Mouse (Mus musculus) kidney, embryonic 14.5 days (tissue): ENCODE data around the gene Bckdha. TPM values are rescaled to one million over a fixed set of nuclear protein-coding genes. Genes with fewer than 3 reads are reported as not detected.

Experiments used
- ATAC-seq: fragments of 200-750 bp; cut with Nextera tagmentation; 2 replicates; pipeline ENCODE4 v1.8.0; 2017; ENCODE audit warnings: moderate number of reproducible peaks, mild to moderate bottlenecking, moderate TSS enrichment, moderate library complexity; ENCODE audit not compliant: low FRiP score, low TSS enrichment
- H3K27ac ChIP-seq: fragments of 300-500 bp; sonication (generic); 2 replicates; pipeline ENCODE4 v1.5.1; 2014; ENCODE audit warnings: low read depth, mild to moderate bottlenecking, low read length, moderate library complexity, mixed read lengths
- H3K27me3 ChIP-seq: fragments of 300-500 bp; sonication (generic); 2 replicates; pipeline ENCODE4 v1.6.1; 2014; ENCODE audit warnings: mild to moderate bottlenecking, low read length; ENCODE audit not compliant: control insufficient read depth, insufficient read depth
- H3K36me3 ChIP-seq: fragments of 300-500 bp; sonication (generic); 2 replicates; pipeline ENCODE4 v1.6.1; 2014; ENCODE audit warnings: low read length, mixed read lengths; ENCODE audit not compliant: control insufficient read depth, insufficient read depth
- H3K4me1 ChIP-seq: fragments of 300-500 bp; sonication (generic); 2 replicates; pipeline ENCODE4 v1.6.1; 2014; ENCODE audit warnings: low read length, mixed read lengths; ENCODE audit not compliant: control insufficient read depth, insufficient read depth
- H3K4me2 ChIP-seq: fragments of 300-500 bp; sonication (generic); replicated peaks from 2 replicates; pipeline ENCODE4 v1.6.1; 2014; ENCODE audit warnings: low read depth, mild to moderate bottlenecking, low read length
- H3K4me3 ChIP-seq: fragments of 300-500 bp; sonication (generic); 2 replicates; pipeline ENCODE4 v1.5.1; 2014; ENCODE audit warnings: mild to moderate bottlenecking, low read length
- H3K9ac ChIP-seq: fragments of 300-500 bp; sonication (generic); 2 replicates; pipeline ENCODE4 v1.6.1; 2014; ENCODE audit warnings: low read depth, mild to moderate bottlenecking, low read length, moderate library complexity
- H3K9me3 ChIP-seq: fragments of 300-500 bp; sonication (generic); 2 replicates; pipeline ENCODE4 v1.6.1; 2016; ENCODE audit warnings: low read length; ENCODE audit not compliant: control insufficient read depth
- WGBS: fragments of 180-500 bp; shearing (Covaris S2); extraction: QIAGEN DNeasy Blood & Tissue Kit; methylation state at CpG from one replicate; pipeline ENCODE4 v1.1.7; 2014; 5-methylcytosine and 5-hydroxymethylcytosine counted together
- polyA plus RNA-seq: library from polyadenylated mRNA; unstranded; fragments of >200 nt; fragmentation: Nextera tagmentation; extraction: Ambion mirVana; gene quantifications from 2 replicates; pipeline ENCODE4 v1.2.1, GENCODE M21; 2014

Bckdha gene
- polyA plus RNA-seq = 60.6 and 69.6 TPM in 2 replicates

DNA sequence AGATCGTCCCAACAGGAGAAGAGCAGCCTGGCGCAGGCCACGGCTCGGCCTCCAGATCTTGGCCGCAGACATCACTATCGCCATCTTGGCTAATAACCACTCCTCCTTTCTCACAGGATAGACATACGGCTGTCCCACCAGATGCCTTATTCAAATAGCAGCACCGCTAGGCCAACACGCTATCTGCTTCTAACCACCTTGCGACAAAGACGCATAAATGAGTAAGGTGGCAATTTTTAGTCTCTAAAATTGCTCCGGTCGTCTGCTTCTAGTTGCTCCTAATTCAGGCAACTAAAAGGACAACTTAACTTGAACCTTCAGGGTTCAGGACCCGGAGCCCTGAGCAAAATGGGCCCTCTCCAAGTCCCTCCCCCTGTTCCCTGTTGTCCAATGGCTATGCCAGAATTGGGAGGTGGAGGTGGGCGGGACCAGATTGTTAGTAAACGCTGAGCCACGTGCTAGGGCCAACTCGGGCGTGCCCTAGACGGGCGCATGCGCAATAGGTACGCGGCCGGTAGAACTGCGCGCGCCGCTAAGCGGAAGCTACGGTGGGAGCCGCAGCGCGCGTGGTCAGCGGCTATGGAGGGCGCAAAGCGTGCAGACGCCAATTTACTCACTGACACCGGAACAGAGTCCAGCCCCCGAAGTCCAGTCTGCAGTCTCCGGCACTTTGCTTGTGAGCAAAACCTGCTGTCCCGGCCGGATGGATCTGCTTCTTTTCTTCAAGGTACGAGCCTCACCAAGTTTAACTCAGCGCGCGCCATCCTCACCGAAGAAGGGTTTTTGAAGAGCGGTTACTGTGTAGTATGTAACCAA is at the start of gene Bckdha, which contains the start of gene Exosc5:
Bckdha (minus strand) TSS at position 325 of the 816 bp plus-strand sequence.
Exosc5 (plus strand) TSS at position 508 of the 816 bp plus-strand sequence.
- ATAC-seq = peak; percentile 99
- Histone ChIP-seq H3K4me3 (peak within 1 kb of the TSS; percentile 70), H3K27me3 (no peaks in the 10 kb centered on the region), H3K4me2 (peak within 1 kb of the TSS; percentile 82), H3K9ac (peak within 1 kb of the TSS; percentile 74), H3K36me3 (peaks cover 12% of the 10 kb centered on the region), H3K27ac (peak within 1 kb of the TSS; percentile 10; the same call in 1 of the 2 replicates), H3K9me3 (no peaks in the 10 kb centered on the region), H3K4me1 (peaks cover 10% of the 10 kb centered on the region; the same call in 1 of the 2 replicates)
- 1% methylated on average over 50 of the region's 50 CpGs for WGBS

DNA sequence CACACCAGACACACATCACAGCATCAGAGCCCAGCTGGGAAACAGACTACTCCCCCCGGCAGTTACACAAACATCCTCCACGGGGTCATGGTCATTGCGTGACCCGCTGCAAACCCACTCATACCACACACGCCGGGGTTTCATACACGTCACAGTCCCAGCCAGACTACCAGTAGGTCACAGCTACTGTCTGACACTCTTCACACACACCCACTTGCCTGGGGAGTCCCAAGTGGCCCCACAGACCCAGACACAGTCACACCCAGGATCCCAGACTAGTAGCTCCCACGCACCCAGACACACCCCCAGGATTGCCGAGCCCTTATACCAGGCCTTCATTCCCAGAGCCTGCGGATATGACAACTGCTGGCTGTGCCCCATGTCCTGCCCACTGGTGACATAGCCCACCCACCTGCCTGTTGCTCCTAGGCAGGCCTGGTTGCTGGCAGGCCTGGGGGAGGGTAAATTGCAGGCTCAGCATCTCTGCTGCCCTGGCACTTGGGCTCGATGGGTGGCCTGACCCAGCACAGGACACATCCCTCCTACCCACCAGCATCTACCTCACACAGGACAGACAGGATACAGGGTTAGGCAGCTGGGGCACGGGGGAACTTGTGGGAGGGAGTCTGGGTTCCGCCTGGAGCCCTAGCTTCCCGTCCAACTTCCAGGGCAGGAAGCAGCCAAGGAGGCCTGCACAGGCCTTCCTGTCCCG is 49.0 kb upstream of the Bckdha start:
- peak; percentile 25 for ATAC-seq
- Histone ChIP-seq H3K4me2 (no peak overlapping the region), H3K36me3 (peaks cover 5% of the 10 kb centered on the region), H3K9ac (no peak overlapping the region), H3K9me3 (no peaks in the 10 kb centered on the region), H3K4me3 (no peak overlapping the region), H3K4me1 (peaks cover 30% of the 10 kb centered on the region), H3K27ac (peak overlapping the region; percentile 32; the same call in 1 of the 2 replicates), H3K27me3 (peaks cover 5% of the 10 kb centered on the region; the same call in 1 of the 2 replicates)
- 19% methylated on average over 15 of the region's 15 CpGs for WGBS

- WGBS = 37% methylated on average over 7 of the region's 7 CpGs
- Histone ChIP-seq H3K9ac (no peak overlapping the region), H3K4me2 (no peak overlapping the region), H3K4me1 (peaks cover 30% of the 10 kb centered on the region), H3K4me3 (no peak overlapping the region), H3K36me3 (no peaks in the 10 kb centered on the region), H3K27ac (peak overlapping the region; percentile 32; the same call in 1 of the 2 replicates), H3K27me3 (peaks cover 5% of the 10 kb centered on the region; the same call in 1 of the 2 replicates), H3K9me3 (0 out of 2 replicates have a peak, but pooled peaks cover 3% of the 10 kb centered on the region)
- ATAC-seq = no peak
These were observed 47.9 kb upstream of the Bckdha start for GRCm38 (mm10) chr7:25706578-25707170.

DNA sequence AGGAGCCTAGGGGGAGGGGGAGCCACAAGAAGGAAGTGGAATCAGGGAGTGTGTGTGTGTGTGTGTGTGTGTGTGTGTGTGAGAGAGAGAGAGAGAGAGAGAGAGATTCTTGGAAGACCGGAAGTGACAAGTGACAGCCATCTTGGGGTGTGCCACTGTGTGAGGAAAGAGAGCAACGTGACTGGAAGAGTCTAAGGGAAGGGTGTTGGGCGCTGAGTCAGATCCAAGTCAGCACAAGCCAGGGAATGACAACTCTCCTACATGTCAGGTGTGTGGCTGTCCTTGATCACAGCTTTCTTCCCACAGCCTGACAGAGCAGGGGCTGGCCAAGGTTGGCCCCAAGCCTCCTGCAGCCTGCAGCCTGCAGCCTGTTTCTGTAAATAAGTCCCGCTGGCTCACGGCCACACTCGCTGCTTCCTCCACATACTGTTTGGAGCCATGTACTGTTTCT is 47.0 kb upstream of the Bckdha start:
- 73% methylated on average over 6 of the region's 6 CpGs for WGBS
- peaks cover 24% of the 10 kb centered on the region for H3K4me1 ChIP-seq

DNA sequence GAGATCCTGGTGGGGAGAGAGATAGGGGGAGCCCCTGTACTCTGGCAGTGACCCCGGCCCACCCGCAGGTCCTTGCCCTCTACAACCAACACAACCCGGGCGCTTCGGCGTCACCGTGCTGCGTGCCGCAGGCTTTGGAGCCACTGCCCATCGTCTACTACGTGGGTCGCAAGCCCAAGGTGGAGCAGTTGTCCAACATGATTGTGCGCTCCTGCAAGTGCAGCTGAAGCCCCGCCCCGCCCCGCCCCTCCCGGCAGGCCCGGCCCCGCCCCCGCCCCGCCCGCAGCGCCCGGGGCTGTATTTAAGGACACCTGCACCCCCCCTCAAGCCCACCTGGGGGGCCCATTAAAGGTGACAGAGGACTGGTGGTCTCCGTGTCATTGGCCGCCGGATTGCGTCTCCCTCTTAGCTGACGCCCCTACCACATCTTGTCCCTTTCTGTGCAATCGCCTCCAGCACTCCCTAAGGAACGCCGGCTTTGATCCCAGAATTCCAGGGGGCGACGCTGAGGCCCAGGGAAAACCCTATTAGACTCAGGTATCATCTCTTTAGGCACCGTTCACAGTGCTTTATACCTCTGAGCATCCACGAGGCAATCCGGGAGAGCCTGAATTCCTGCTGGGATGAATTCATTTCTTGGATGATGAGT is 46.1 kb upstream of the Bckdha start:
- Histone ChIP-seq H3K27me3 (peaks cover 5% of the 10 kb centered on the region; the same call in 1 of the 2 replicates), H3K36me3 (no peaks in the 10 kb centered on the region), H3K4me3 (peak overlapping the region; percentile 22), H3K9ac (no peak overlapping the region), H3K4me2 (peak overlapping the region; percentile 49), H3K4me1 (peaks cover 17% of the 10 kb centered on the region; the same call in 1 of the 2 replicates), H3K27ac (no peak overlapping the region), H3K9me3 (0 out of 2 replicates have a peak, but pooled peaks cover 3% of the 10 kb centered on the region)
- WGBS = 18% methylated on average over 20 of the region's 37 CpGs
- peak; percentile 37 for ATAC-seq

More for the DNA sequence above, 47.0 kb upstream of the Bckdha start:
- Histone ChIP-seq H3K9ac (no peak overlapping the region), H3K36me3 (no peaks in the 10 kb centered on the region), H3K4me3 (no peak overlapping the region), H3K27ac (no peak overlapping the region), H3K4me2 (no peak overlapping the region), H3K27me3 (peaks cover 5% of the 10 kb centered on the region; the same call in 1 of the 2 replicates), H3K9me3 (0 out of 2 replicates have a peak, but pooled peaks cover 3% of the 10 kb centered on the region)
- no peak for ATAC-seq

- Histone ChIP-seq H3K27ac (no peak overlapping the region), H3K27me3 (peaks cover 5% of the 10 kb centered on the region; the same call in 1 of the 2 replicates), H3K9me3 (0 out of 2 replicates have a peak, but pooled peaks cover 3% of the 10 kb centered on the region), H3K9ac (no peak overlapping the region), H3K4me3 (no peak overlapping the region), H3K4me2 (no peak overlapping the region), H3K36me3 (no peaks in the 10 kb centered on the region), H3K4me1 (peaks cover 17% of the 10 kb centered on the region; the same call in 1 of the 2 replicates)
- WGBS = 32% methylated on average over 10 of the region's 10 CpGs
- no peak for ATAC-seq
These were observed 45.2 kb upstream of the Bckdha start for GRCm38 (mm10) chr7:25703793-25704494.

DNA sequence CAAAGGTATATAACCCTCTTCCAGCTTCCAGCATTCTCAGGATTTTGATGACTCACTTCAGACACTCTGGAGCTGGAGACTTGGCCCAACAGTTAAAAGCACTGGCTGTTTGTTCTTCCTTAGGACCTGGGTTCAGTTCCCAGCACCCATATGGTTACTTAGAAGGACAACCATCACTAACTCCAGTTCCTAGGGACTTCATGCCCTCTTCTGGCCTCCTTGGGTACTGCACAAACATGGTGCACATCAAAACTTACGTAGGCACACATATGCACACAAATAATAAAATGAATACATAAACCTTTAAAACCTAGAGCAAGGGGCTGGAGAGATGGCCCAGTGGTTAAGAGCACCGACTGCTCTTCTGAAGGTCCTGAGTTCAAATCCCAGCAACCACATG is 43.6 kb upstream of the Bckdha start:
- Histone ChIP-seq H3K9me3 (0 out of 2 replicates have a peak, but pooled peaks cover 3% of the 10 kb centered on the region), H3K27me3 (peaks cover 5% of the 10 kb centered on the region; the same call in 1 of the 2 replicates), H3K27ac (no peak overlapping the region), H3K36me3 (no peaks in the 10 kb centered on the region; the same call in 1 of the 2 replicates), H3K4me3 (no peak overlapping the region), H3K4me2 (no peak overlapping the region), H3K4me1 (peaks cover 11% of the 10 kb centered on the region; the same call in 1 of the 2 replicates), H3K9ac (no peak overlapping the region)
- WGBS = 99% methylated on average over 2 of the region's 2 CpGs
- no peak for ATAC-seq
